Mouse (Mus musculus): ENCODE measurements around the gene Casz1. TPM values are rescaled to one million over a fixed set of nuclear protein-coding genes. Genes with fewer than 3 reads are reported as not detected.
A peak's percentile ranks its signal among the peaks of the same experiment; 100 is the strongest.

Casz1 gene
- polyA plus RNA-seq, 1 experiment from 2014 or later, result 7.3 TPM

- no peak for ATAC-seq (ENCODE audit: low read depth)
- H3K9ac ChIP-seq (ENCODE audit: low read length), result no peak overlapping the region
- H3K9me3 ChIP-seq (ENCODE audit: control insufficient read depth, low read length), result no peaks in the 10 kb centered on the region
- no peak overlapping the region for H3K4me2 ChIP-seq (ENCODE audit: low read depth, low read length)
- H3K27ac ChIP-seq (ENCODE audit: low read length), result peak overlapping the region; percentile 80
- H3K36me3 ChIP-seq (ENCODE audit: control insufficient read depth, insufficient read depth, low read length), result no peaks in the 10 kb centered on the region; the same call in 1 of the 2 replicates
- H3K4me1 ChIP-seq (replicated peaks; ENCODE audit: control insufficient read depth, insufficient read depth, low read length), result peaks cover 42% of the 10 kb centered on the region
- H3K4me3 ChIP-seq (ENCODE audit: low read length), result no peak overlapping the region
- 58% methylated on average over 6 of the region's 6 CpGs for WGBS
- H3K27me3 ChIP-seq (ENCODE audit: control insufficient read depth, insufficient read depth, low read depth, low read length), result peaks cover 32% of the 10 kb centered on the region
Measured at GRCm38 (mm10) chr4:148950487-148950886, 146.3 kb downstream of the Casz1 start.

DNA sequence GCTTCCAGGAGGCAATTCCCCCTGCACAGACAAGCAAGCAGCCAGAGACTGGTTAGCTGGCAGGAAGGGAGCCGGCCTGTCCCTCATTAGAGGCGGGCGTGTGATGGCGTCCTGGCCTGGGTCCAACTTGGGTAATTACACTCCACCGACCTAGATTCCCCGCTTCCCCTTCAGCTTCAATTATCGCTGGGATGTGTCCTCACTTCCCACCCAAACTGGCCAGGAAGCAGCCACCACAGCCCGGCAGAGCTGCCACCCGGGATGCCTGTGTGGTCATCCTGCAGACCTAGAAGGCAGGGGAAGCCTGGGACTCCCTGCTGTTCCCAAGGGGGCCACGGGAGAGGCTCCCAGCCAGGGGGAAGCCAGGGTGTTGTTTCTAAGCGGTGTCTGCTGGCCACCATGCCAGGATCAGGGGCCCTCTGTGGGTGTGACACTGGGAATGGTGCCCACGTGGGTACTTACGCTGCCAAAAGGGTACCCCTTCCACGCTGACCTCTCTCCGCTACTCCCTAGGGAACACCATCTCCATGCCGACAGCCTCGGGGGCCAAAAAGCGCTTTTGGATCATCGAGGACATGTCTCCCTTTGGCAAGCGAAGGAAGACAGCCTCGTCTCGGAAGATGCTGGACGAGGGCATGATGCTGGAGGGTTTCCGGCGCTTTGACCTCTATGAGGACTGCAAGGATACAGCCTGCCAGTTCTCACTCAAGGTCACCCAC is 146.9 kb downstream of the Casz1 start:
- H3K4me1 ChIP-seq (replicated peaks; ENCODE audit: control insufficient read depth, insufficient read depth, low read length), result peaks cover 43% of the 10 kb centered on the region
- H3K27ac ChIP-seq (ENCODE audit: low read length), result peak overlapping the region; percentile 80
- no peaks in the 10 kb centered on the region; the same call in 1 of the 2 replicates for H3K36me3 ChIP-seq (ENCODE audit: control insufficient read depth, insufficient read depth, low read length)
- H3K4me3 ChIP-seq (ENCODE audit: low read length), result no peak overlapping the region; the same call in 1 of the 2 replicates
- 30% methylated on average over 25 of the region's 25 CpGs for WGBS
- peak overlapping the region; percentile 24 for H3K9ac ChIP-seq (ENCODE audit: low read length)
- no peaks in the 10 kb centered on the region for H3K9me3 ChIP-seq (ENCODE audit: control insufficient read depth, low read length)
- peaks cover 32% of the 10 kb centered on the region for H3K27me3 ChIP-seq (ENCODE audit: control insufficient read depth, insufficient read depth, low read depth, low read length)
- H3K4me2 ChIP-seq (ENCODE audit: low read depth, low read length), result no peak overlapping the region
- peak; percentile 51 for ATAC-seq (ENCODE audit: low read depth)

DNA sequence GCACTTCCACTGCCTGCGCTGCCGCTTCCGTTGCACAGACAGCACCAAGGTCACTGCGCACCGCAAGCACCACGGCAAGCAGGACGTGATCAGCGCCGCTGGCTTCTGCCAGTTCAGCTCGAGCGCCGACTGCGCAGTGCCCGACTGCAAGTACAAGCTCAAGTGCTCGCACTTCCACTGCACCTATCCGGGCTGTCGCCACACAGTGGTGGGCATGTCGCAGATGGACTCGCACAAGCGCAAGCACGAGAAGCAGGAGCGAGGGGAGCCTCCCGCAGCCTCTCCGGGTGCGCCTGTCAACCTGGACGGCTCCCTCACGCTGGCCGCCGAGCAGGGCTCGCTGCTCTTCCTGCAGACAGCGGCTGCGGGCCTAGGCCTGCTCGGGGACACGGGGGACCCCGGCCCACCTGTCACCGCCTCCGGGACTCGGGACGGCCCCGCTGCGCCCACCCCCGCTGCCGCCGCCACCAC is 147.6 kb downstream of the Casz1 start:
- peak; percentile 15; the same call in 1 of the 2 replicates for ATAC-seq (ENCODE audit: low read depth)
- H3K27me3 ChIP-seq (ENCODE audit: control insufficient read depth, insufficient read depth, low read depth, low read length), result peaks cover 32% of the 10 kb centered on the region
- no peaks in the 10 kb centered on the region for H3K9me3 ChIP-seq (ENCODE audit: control insufficient read depth, low read length)
- no peaks in the 10 kb centered on the region; the same call in 1 of the 2 replicates for H3K36me3 ChIP-seq (ENCODE audit: control insufficient read depth, insufficient read depth, low read length)
- peak overlapping the region; percentile 39 for H3K4me3 ChIP-seq (ENCODE audit: low read length)
- WGBS, result 8% methylated on average over 44 of the region's 44 CpGs
- 0 out of 2 replicates have a peak overlapping the region, but pooled peaks have one; percentile 80 for H3K27ac ChIP-seq (ENCODE audit: low read length)
- H3K4me2 ChIP-seq (ENCODE audit: low read depth, low read length), result peak overlapping the region; percentile 60
- H3K9ac ChIP-seq (ENCODE audit: low read length), result peak overlapping the region; percentile 30
- peaks cover 44% of the 10 kb centered on the region for H3K4me1 ChIP-seq (replicated peaks; ENCODE audit: control insufficient read depth, insufficient read depth, low read length)

GRCm38 (mm10) chr4:148952328-148953222 is 148.3 kb downstream of the Casz1 start:
- H3K36me3 ChIP-seq (ENCODE audit: control insufficient read depth, insufficient read depth, low read length), result no peaks in the 10 kb centered on the region
- H3K9me3 ChIP-seq (ENCODE audit: control insufficient read depth, low read length), result no peaks in the 10 kb centered on the region
- peak overlapping the region; percentile 39 for H3K4me3 ChIP-seq (ENCODE audit: low read length)
- 12% methylated on average over 42 of the region's 69 CpGs for WGBS
- H3K4me1 ChIP-seq (replicated peaks; ENCODE audit: control insufficient read depth, insufficient read depth, low read length), result peaks cover 44% of the 10 kb centered on the region
- peak overlapping the region; percentile 60 for H3K4me2 ChIP-seq (ENCODE audit: low read depth, low read length)
- peaks cover 32% of the 10 kb centered on the region for H3K27me3 ChIP-seq (ENCODE audit: control insufficient read depth, insufficient read depth, low read depth, low read length)
- no peak for ATAC-seq (ENCODE audit: low read depth)
- H3K9ac ChIP-seq (ENCODE audit: low read length), result peak overlapping the region; percentile 45
- no peak overlapping the region for H3K27ac ChIP-seq (ENCODE audit: low read length)

DNA sequence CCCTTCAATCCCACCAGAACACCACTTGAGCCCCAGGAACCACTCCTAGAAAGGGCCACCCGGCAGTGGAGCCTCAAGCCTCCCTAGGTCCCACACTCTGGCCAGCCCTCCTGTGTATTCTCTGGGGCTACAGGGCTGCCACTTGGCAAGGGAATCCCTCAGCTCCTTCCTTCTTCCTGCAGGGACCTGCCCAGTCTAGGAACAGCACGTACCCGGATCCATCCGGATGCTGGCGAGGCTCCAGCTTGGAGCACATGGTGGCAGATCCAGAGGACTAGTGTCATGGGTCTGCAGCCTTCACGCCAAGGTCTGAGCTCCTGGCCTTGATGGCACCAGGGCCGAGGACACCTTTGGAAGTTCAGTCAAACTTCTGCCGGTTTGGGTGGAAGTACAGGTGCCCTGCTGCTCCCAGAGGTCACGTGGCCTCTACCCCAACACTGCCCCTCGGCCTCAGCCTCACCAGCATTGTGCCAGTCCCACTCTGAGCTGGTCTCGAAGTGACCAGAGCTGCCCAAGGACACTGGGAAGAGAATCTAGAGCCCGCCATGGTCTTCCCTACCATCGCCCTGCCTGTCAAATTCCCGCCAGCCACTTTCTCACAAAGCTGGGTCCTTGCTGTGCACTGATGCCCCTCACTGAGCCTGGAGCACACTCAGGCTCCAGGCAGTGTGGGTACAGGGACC is 151.0 kb downstream of the Casz1 start:
- Histone ChIP-seq H3K9ac (ENCODE audit: low read length) (peak overlapping the region; percentile 45; the same call in 1 of the 2 replicates), H3K4me3 (ENCODE audit: low read length) (no peak overlapping the region), H3K9me3 (ENCODE audit: control insufficient read depth, low read length) (no peaks in the 10 kb centered on the region), H3K27me3 (ENCODE audit: control insufficient read depth, insufficient read depth, low read depth, low read length) (peaks cover 32% of the 10 kb centered on the region), H3K27ac (ENCODE audit: low read length) (peak overlapping the region; percentile 72), H3K4me1 (replicated peaks; ENCODE audit: control insufficient read depth, insufficient read depth, low read length) (peaks cover 38% of the 10 kb centered on the region), H3K4me2 (ENCODE audit: low read depth, low read length) (no peak overlapping the region), H3K36me3 (ENCODE audit: control insufficient read depth, insufficient read depth, low read length) (no peaks in the 10 kb centered on the region; the same call in 1 of the 2 replicates)
- peak; percentile 68 for ATAC-seq (ENCODE audit: low read depth)
- 69% methylated on average over 14 of the region's 14 CpGs for WGBS

DNA sequence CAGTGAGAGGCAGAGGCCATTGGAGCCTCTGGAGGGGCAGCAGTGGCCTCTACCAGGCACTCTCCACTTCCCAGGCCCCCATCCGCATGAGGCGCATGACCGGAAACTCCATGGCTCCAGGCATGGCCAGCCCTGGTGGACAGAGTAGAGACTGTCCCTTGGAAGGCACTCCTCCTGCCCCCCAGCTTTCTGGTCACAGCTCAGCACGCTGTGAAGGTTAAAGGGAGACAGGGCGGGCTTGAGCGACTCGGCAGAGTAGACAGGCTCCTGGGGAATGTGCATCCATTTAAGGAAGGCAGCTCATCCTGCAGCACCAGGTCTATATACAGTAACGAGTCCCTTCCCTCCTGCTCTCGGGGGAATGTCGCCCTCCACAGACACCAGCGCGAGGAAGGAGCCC is 155.8 kb downstream of the Casz1 start:
- ATAC-seq (ENCODE audit: low read depth), result no peak
- Histone ChIP-seq H3K9me3 (ENCODE audit: control insufficient read depth, low read length) (no peaks in the 10 kb centered on the region), H3K36me3 (ENCODE audit: control insufficient read depth, insufficient read depth, low read length) (peaks cover 3% of the 10 kb centered on the region), H3K27me3 (ENCODE audit: control insufficient read depth, insufficient read depth, low read depth, low read length) (no peaks in the 10 kb centered on the region), H3K4me2 (ENCODE audit: low read depth, low read length) (no peak overlapping the region), H3K9ac (ENCODE audit: low read length) (no peak overlapping the region), H3K4me1 (replicated peaks; ENCODE audit: control insufficient read depth, insufficient read depth, low read length) (peaks cover 13% of the 10 kb centered on the region), H3K27ac (ENCODE audit: low read length) (no peak overlapping the region), H3K4me3 (ENCODE audit: low read length) (no peak overlapping the region)
- 69% methylated on average over 12 of the region's 12 CpGs for WGBS

DNA sequence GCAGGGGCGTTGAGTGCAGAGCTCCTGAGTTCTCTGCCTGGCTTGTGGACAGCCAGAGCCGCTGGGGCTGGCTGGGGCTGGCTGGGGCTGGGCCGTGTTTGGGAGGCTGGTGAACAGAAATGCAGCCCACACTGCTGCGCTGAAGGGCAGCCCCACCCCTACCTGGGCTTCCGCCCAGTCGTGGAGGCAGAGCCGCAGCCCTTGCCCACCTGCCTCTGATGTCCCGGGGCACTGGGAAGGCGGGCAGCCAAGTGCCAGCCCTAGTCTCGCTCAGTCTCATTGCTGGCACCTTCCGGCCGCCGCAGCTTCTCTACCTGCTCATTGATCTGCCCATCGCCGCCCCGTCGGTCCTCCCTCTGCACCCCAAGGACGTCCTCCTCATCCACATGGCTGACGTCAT is 156.9 kb downstream of the Casz1 start:
- no peak for ATAC-seq (ENCODE audit: low read depth)
- Histone ChIP-seq H3K9me3 (ENCODE audit: control insufficient read depth, low read length) (no peaks in the 10 kb centered on the region), H3K27me3 (ENCODE audit: control insufficient read depth, insufficient read depth, low read depth, low read length) (no peaks in the 10 kb centered on the region), H3K4me2 (ENCODE audit: low read depth, low read length) (no peak overlapping the region), H3K9ac (ENCODE audit: low read length) (no peak overlapping the region), H3K27ac (ENCODE audit: low read length) (no peak overlapping the region), H3K4me3 (ENCODE audit: low read length) (no peak overlapping the region), H3K36me3 (ENCODE audit: control insufficient read depth, insufficient read depth, low read length) (peaks cover 6% of the 10 kb centered on the region), H3K4me1 (replicated peaks; ENCODE audit: control insufficient read depth, insufficient read depth, low read length) (peaks cover 4% of the 10 kb centered on the region; the same call in 1 of the 2 replicates)
- 89% methylated on average over 19 of the region's 19 CpGs for WGBS

GRCm38 (mm10) chr4:148962096-148962495 is 157.9 kb downstream of the Casz1 start:
- no peak for ATAC-seq (ENCODE audit: low read depth)
- H3K9me3 ChIP-seq (ENCODE audit: control insufficient read depth, low read length), result no peaks in the 10 kb centered on the region
- 64% methylated on average over 1 of the region's 1 CpGs for WGBS
- H3K36me3 ChIP-seq (ENCODE audit: control insufficient read depth, insufficient read depth, low read length), result peaks cover 6% of the 10 kb centered on the region
- H3K4me3 ChIP-seq (ENCODE audit: low read length), result no peak overlapping the region
- no peak overlapping the region for H3K9ac ChIP-seq (ENCODE audit: low read length)
- no peaks in the 10 kb centered on the region for H3K27me3 ChIP-seq (ENCODE audit: control insufficient read depth, insufficient read depth, low read depth, low read length)
- no peak overlapping the region for H3K27ac ChIP-seq (ENCODE audit: low read length)
- no peaks in the 10 kb centered on the region for H3K4me1 ChIP-seq (replicated peaks; ENCODE audit: control insufficient read depth, insufficient read depth, low read length)
- H3K4me2 ChIP-seq (ENCODE audit: low read depth, low read length), result no peak overlapping the region

Measured in lung, embryonic 16.5 days (tissue).